Comparison of ENCODE assay signal across 30 mouse cellular contexts in the genomic region with DNA sequence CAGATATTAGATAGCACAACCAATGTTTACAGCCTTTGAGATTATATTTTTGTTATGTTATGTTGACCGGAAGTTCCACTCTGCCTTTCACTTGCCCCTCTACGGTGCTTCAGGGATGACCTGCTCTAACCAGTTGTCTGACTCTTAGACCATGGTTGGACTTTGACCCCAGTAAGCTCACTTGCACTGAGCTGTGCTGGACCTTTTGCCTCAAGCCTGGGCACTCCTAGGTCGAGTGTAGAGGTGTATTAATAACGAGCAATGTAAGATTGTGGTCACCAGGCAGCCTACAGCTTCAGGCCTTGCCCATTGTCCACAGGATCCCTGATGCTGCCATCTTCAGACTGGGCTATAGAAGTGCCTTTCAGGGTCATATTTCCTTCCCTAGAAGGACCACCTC. TPM values are rescaled to one million over a fixed set of nuclear protein-coding genes. Genes with fewer than 3 reads are reported as not detected.
DNase-seq lines count a peak whose midpoint lies in the region; ATAC-seq lines count a peak whose summit lies in the region.
"Had no signal": no experiment of that assay in that cellular context is flagged by ENCODE, and none has a peak within 500 bp of the region (broad histone marks: within the 10 kb centered on the region; RNA-seq: fewer than 3 reads in every experiment).

No protein-coding gene starts in this region.

- no peak overlapping the region for H3K27ac ChIP-seq in intestine, embryonic 16.5 days (ENCODE audit: low read length)
- H3K27ac ChIP-seq in intestine, embryonic 15.5 days = no peak overlapping the region
- H3K27ac ChIP-seq in stomach, embryonic 15.5 days = no peak overlapping the region
- no peak overlapping the region for H3K27ac ChIP-seq in forebrain, embryonic 12.5 days
- H3K27ac ChIP-seq: embryonic facial prominence, embryonic 10.5 days; embryonic facial prominence, embryonic 12.5 days; forebrain, embryonic 10.5 days; forebrain, embryonic 13.5 days; forebrain, embryonic 15.5 days had no signal

- no peaks in the 10 kb centered on the region for H3K4me1 ChIP-seq in intestine, embryonic 16.5 days (ENCODE audit: control insufficient read depth, insufficient read depth, low read length)
- H3K4me1 ChIP-seq in intestine, embryonic 15.5 days (replicated peaks) = no peaks in the 10 kb centered on the region
- H3K4me1 ChIP-seq in stomach, embryonic 15.5 days = no peaks in the 10 kb centered on the region
- no peaks in the 10 kb centered on the region for H3K4me1 ChIP-seq in forebrain, embryonic 12.5 days
- H3K4me1 ChIP-seq: embryonic facial prominence, embryonic 10.5 days; embryonic facial prominence, embryonic 12.5 days; forebrain, embryonic 10.5 days; forebrain, embryonic 13.5 days; forebrain, embryonic 15.5 days had no signal

- no peaks in the 10 kb centered on the region for H3K27me3 ChIP-seq in intestine, embryonic 16.5 days (replicated peaks; ENCODE audit: control insufficient read depth, insufficient read depth, low read length)
- H3K27me3 ChIP-seq in intestine, embryonic 15.5 days (replicated peaks) = no peaks in the 10 kb centered on the region
- H3K27me3 ChIP-seq in stomach, embryonic 15.5 days (replicated peaks) = no peaks in the 10 kb centered on the region
- no peaks in the 10 kb centered on the region for H3K27me3 ChIP-seq in forebrain, embryonic 12.5 days
- H3K27me3 ChIP-seq: CH12.LX; embryonic facial prominence, embryonic 12.5 days; forebrain, embryonic 13.5 days; forebrain, embryonic 15.5 days had no signal

- no peak overlapping the region for H3K4me2 ChIP-seq in intestine, embryonic 16.5 days (ENCODE audit: low read depth, low read length)
- H3K4me2 ChIP-seq in intestine, embryonic 15.5 days (replicated peaks) = no peak overlapping the region
- no peak overlapping the region for H3K4me2 ChIP-seq in stomach, embryonic 15.5 days
- no peak overlapping the region for H3K4me2 ChIP-seq in forebrain, embryonic 12.5 days
- H3K4me2 ChIP-seq: embryonic facial prominence, embryonic 12.5 days; forebrain, embryonic 13.5 days; forebrain, embryonic 15.5 days had no signal

- H3K4me3 ChIP-seq in intestine, embryonic 16.5 days (ENCODE audit: low read length) = no peak overlapping the region
- no peak overlapping the region for H3K4me3 ChIP-seq in intestine, embryonic 15.5 days (replicated peaks)
- H3K4me3 ChIP-seq in stomach, embryonic 15.5 days (replicated peaks) = no peak overlapping the region
- no peak overlapping the region for H3K4me3 ChIP-seq in forebrain, embryonic 12.5 days (replicated peaks)
- H3K4me3 ChIP-seq: embryonic facial prominence, embryonic 10.5 days; embryonic facial prominence, embryonic 12.5 days; forebrain, embryonic 10.5 days; forebrain, embryonic 13.5 days; forebrain, embryonic 15.5 days had no signal

- H3K9ac ChIP-seq in intestine, embryonic 16.5 days (ENCODE audit: low read depth, low read length) = no peak overlapping the region
- no peak overlapping the region for H3K9ac ChIP-seq in intestine, embryonic 15.5 days
- H3K9ac ChIP-seq in stomach, embryonic 15.5 days = no peak overlapping the region
- H3K9ac ChIP-seq in forebrain, embryonic 12.5 days = no peak overlapping the region
- H3K9ac ChIP-seq: embryonic facial prominence, embryonic 12.5 days; forebrain, embryonic 13.5 days; forebrain, embryonic 15.5 days; forebrain, postnatal 0 days had no signal

- H3K9me3 ChIP-seq in intestine, embryonic 16.5 days (ENCODE audit: control insufficient read depth, low read length) = no peaks in the 10 kb centered on the region
- H3K9me3 ChIP-seq in intestine, embryonic 15.5 days = no peaks in the 10 kb centered on the region
- no peaks in the 10 kb centered on the region for H3K9me3 ChIP-seq in stomach, embryonic 15.5 days
- no peaks in the 10 kb centered on the region for H3K9me3 ChIP-seq in forebrain, embryonic 12.5 days
- H3K9me3 ChIP-seq: embryonic facial prominence, embryonic 12.5 days; forebrain, embryonic 10.5 days; forebrain, embryonic 13.5 days; forebrain, embryonic 15.5 days had no signal

- DNase-seq in kidney, adult 9 months = peak; percentile 3
- DNase-seq in kidney, postnatal 14 days = no peak
- DNase-seq: adrenal gland, adult 8-10 months; adrenal gland, postnatal 14 days; adrenal gland, postnatal 36 days; B cell, adult 2 months; cerebellum, adult 11 months; cerebellum, adult 18-20 months; cerebellum, adult 8-10 months; cerebellum, adult 9-11 months; cerebellum, postnatal 25 days; forebrain, postnatal 0 days had no signal

- 65% methylated on average over 4 of the region's 4 CpGs for WGBS in intestine, embryonic 16.5 days
- 56% methylated on average over 4 of the region's 4 CpGs for WGBS in intestine, embryonic 15.5 days
- WGBS in stomach, embryonic 15.5 days = 66% methylated on average over 4 of the region's 4 CpGs
- 77% methylated on average over 4 of the region's 4 CpGs for WGBS in forebrain, embryonic 12.5 days

- peak; percentile 59 for ATAC-seq in intestine, embryonic 16.5 days
- ATAC-seq in intestine, embryonic 15.5 days = no peak
- peak; percentile 43; the same call in 1 of the 2 replicates for ATAC-seq in stomach, embryonic 15.5 days (ENCODE audit: insufficient read depth, low FRiP score, low read depth)
- no peak for ATAC-seq in erythroid progenitor cell, adult 5-6 weeks (replicated peaks; ENCODE audit: low FRiP score, poor library complexity, severe bottlenecking)
- ATAC-seq in forebrain, embryonic 12.5 days (ENCODE audit: low FRiP score) = no peak
- ATAC-seq: activated CD4-positive, CD25-positive, alpha-beta regulatory T cell, adult 4 months; CD4-positive, CD25-positive, alpha-beta regulatory T cell, adult 4 months; forebrain, embryonic 13.5 days; forebrain, embryonic 15.5 days; forebrain, postnatal 0 days; Patski had no signal

- no peaks in the 10 kb centered on the region for H3K36me3 ChIP-seq in intestine, embryonic 16.5 days (ENCODE audit: control insufficient read depth, insufficient read depth, low read length)
- H3K36me3 ChIP-seq in intestine, embryonic 15.5 days = no peaks in the 10 kb centered on the region
- H3K36me3 ChIP-seq in stomach, embryonic 15.5 days = no peaks in the 10 kb centered on the region
- H3K36me3 ChIP-seq in forebrain, embryonic 12.5 days (replicated peaks) = no peaks in the 10 kb centered on the region
- H3K36me3 ChIP-seq: embryonic facial prominence, embryonic 10.5 days; embryonic facial prominence, embryonic 12.5 days; forebrain, embryonic 10.5 days; forebrain, embryonic 15.5 days; G1E had no signal

RNA-seq across cellular contexts. Expression of a gene that starts 8.1 kb away (rescaled TPM):
- 0.23 and 0.33 TPM in 2 replicates for polyA plus RNA-seq in intestine, embryonic 16.5 days (2015; fragmentation: Nextera tagmentation; extraction: Ambion mirVana)
- polyA plus RNA-seq in intestine, embryonic 15.5 days (2015; fragmentation: Nextera tagmentation; extraction: Ambion mirVana) = 0.48 and 0.55 TPM in 2 replicates
- 0.41 and 0.52 TPM in 2 replicates for polyA plus RNA-seq in stomach, embryonic 15.5 days (2015; fragmentation: Nextera tagmentation; extraction: Ambion mirVana)
- 5.8 and 8.0 TPM in 2 replicates for total RNA-seq in erythroid progenitor cell, adult 5-6 weeks (2015; ENCODE audit: low replicate concordance)
- 4.9 and 10.9 TPM in 2 replicates for total RNA-seq in erythroid progenitor cell, adult 5-6 weeks (2017; ENCODE audit: low replicate concordance)
- polyA plus RNA-seq in forebrain, embryonic 12.5 days (2016; fragmentation: Nextera tagmentation; extraction: Ambion mirVana) = 6.3 and 6.8 TPM in 2 replicates
- total RNA-seq: adrenal gland, adult 18-20 months had no signal
- polyA plus RNA-seq: CD4-positive, CD25-positive, alpha-beta regulatory T cell, adult 4 months; G1E; Patski had no signal

RNA-seq across cellular contexts. Expression of a gene that starts 49.5 kb away (rescaled TPM):
- not detected in 2 replicates for polyA plus RNA-seq in intestine, embryonic 16.5 days (2015; fragmentation: Nextera tagmentation; extraction: Ambion mirVana)
- not detected in 2 replicates for polyA plus RNA-seq in intestine, embryonic 15.5 days (2015; fragmentation: Nextera tagmentation; extraction: Ambion mirVana)
- not detected in 2 replicates for polyA plus RNA-seq in stomach, embryonic 15.5 days (2015; fragmentation: Nextera tagmentation; extraction: Ambion mirVana)
- total RNA-seq in erythroid progenitor cell, adult 5-6 weeks (2015; ENCODE audit: low replicate concordance) = not detected in 2 replicates
- total RNA-seq in erythroid progenitor cell, adult 5-6 weeks (2017; ENCODE audit: low replicate concordance) = not detected in 2 replicates
- not detected in 2 replicates for polyA plus RNA-seq in forebrain, embryonic 12.5 days (2016; fragmentation: Nextera tagmentation; extraction: Ambion mirVana)
- total RNA-seq: adrenal gland, adult 18-20 months; adrenal gland, adult 8-10 months; adrenal gland, postnatal 14 days; adrenal gland, postnatal 36 days; CH12.LX; forebrain, postnatal 0 days; G1E had no signal
- polyA plus RNA-seq: activated CD4-positive, CD25-positive, alpha-beta regulatory T cell, adult 4 months; CD4-positive, CD25-positive, alpha-beta regulatory T cell, adult 4 months; cortical plate, adult 2 months; embryonic facial prominence, embryonic 10.5 days; embryonic facial prominence, embryonic 12.5 days; embryonic facial prominence, embryonic 14.5 days; forebrain, embryonic 10.5 days; forebrain, embryonic 13.5 days; forebrain, embryonic 15.5 days; forebrain, postnatal 0 days; G1E; Patski had no signal

Comparison
In these comparisons a context has a peak if more than half of its experiments do, and no peak if none do; other contexts are left out.
1. ATAC-seq: peak in intestine, embryonic 16.5 days (single experiment) and stomach, embryonic 15.5 days (single experiment); none in intestine, embryonic 15.5 days (single experiment), erythroid progenitor cell, adult 5-6 weeks (single experiment) and forebrain, embryonic 12.5 days (single experiment).